Mouse (Mus musculus) brain, adult 2 months (tissue): ENCODE data around the gene Thrsp.
"Not testable (repeated sequence)": the region's sequence is repeated elsewhere in the genome, so short reads cannot be mapped to it uniquely, and the experiment has no call there.

Experiments used
- DNase-seq: peaks from one replicate; pipeline ENCODE4 v3.0.0; 2011; ENCODE audit warnings: low read depth, low spot score

Thrsp gene

GRCm38 (mm10) chr7:97416906-97417777, at the start of gene Thrsp:
Gene Thrsp, minus strand, starts transcription at chr7:97417730.
- DNase-seq = peak; percentile 99

- no peak for DNase-seq
These were observed 38.0 kb upstream of the Thrsp start for GRCm38 (mm10) chr7:97455577-97455976.

- DNase-seq = no peak
These were observed 37.3 kb upstream of the Thrsp start for GRCm38 (mm10) chr7:97454795-97455194.

- no peak for DNase-seq
These were observed 35.8 kb upstream of the Thrsp start for GRCm38 (mm10) chr7:97453141-97453921.

GRCm38 (mm10) chr7:97452196-97452595, 34.7 kb upstream of the Thrsp start:
- no peak for DNase-seq

- not testable (repeated sequence) for DNase-seq
These were observed 33.5 kb upstream of the Thrsp start, which contains the start of gene Kctd14 for GRCm38 (mm10) chr7:97451023-97451422. Gene Kctd14, plus strand, starts transcription at chr7:97451323.

- DNase-seq = peak; percentile 78
These were observed 29.6 kb upstream of the Thrsp start for GRCm38 (mm10) chr7:97447050-97447531.

- DNase-seq = peak; percentile 98
These were observed 28.8 kb upstream of the Thrsp start for GRCm38 (mm10) chr7:97446171-97446925.

- DNase-seq = no peak
These were observed 21.5 kb upstream of the Thrsp start for GRCm38 (mm10) chr7:97438986-97439385.

GRCm38 (mm10) chr7:97434517-97434916, 17.0 kb upstream of the Thrsp start:
- DNase-seq = no peak

GRCm38 (mm10) chr7:97433517-97433916, 16.0 kb upstream of the Thrsp start:
- DNase-seq = not testable (repeated sequence)

- DNase-seq = no peak
These were observed 12.2 kb upstream of the Thrsp start for GRCm38 (mm10) chr7:97429705-97430104.

- peak; percentile 90 for DNase-seq
These were observed 10.4 kb upstream of the Thrsp start for GRCm38 (mm10) chr7:97427778-97428420.

GRCm38 (mm10) chr7:97427296-97427695, 9.8 kb upstream of the Thrsp start:
- peak; percentile 26 for DNase-seq

- DNase-seq = peak; percentile 83
These were observed 9.0 kb upstream of the Thrsp start for GRCm38 (mm10) chr7:97426566-97426965.

GRCm38 (mm10) chr7:97424621-97425245, 7.2 kb upstream of the Thrsp start:
- peak; percentile 90 for DNase-seq

- DNase-seq = no peak
These were observed 6.2 kb upstream of the Thrsp start for GRCm38 (mm10) chr7:97423754-97424153.

GRCm38 (mm10) chr7:97420958-97421651, 3.6 kb upstream of the Thrsp start:
- peak; percentile 88 for DNase-seq

- no peak for DNase-seq
These were observed 2.9 kb upstream of the Thrsp start for GRCm38 (mm10) chr7:97420406-97420805.

- no peak for DNase-seq
These were observed 1.6 kb upstream of the Thrsp start for GRCm38 (mm10) chr7:97419163-97419562.
